Mouse (Mus musculus): ENCODE measurements at regions not wholly inside any gene's neighbourhood (a gene's known extent, or its start where the extent isn't known, plus 50 kb on each side); places are given as distances from the start of the nearest gene placed in this dataset.

- no peaks in the 10 kb centered on the region for H3K4me1 ChIP-seq (replicated peaks; ENCODE audit: control insufficient read depth, insufficient read depth, low read length)
- no peak overlapping the region for H3K4me2 ChIP-seq (replicated peaks; ENCODE audit: low read depth)
- H3K27ac ChIP-seq (ENCODE audit: low read depth, low read length), result no peak overlapping the region
- 81% methylated on average over 11 of the region's 11 CpGs for WGBS
- H3K9ac ChIP-seq (ENCODE audit: low read depth, low read length), result no peak overlapping the region
- H3K9me3 ChIP-seq (ENCODE audit: control insufficient read depth), result no peaks in the 10 kb centered on the region
- H3K27me3 ChIP-seq (replicated peaks; ENCODE audit: control insufficient read depth, insufficient read depth, low read length), result no peaks in the 10 kb centered on the region
- no peaks in the 10 kb centered on the region for H3K36me3 ChIP-seq (ENCODE audit: control insufficient read depth, insufficient read depth)
- TF ChIP-seq CTCF (IDR thresholded peaks at IDR 0.05; ENCODE audit: low read depth), result no peak
- no peak for ATAC-seq
- no peak overlapping the region for H3K4me3 ChIP-seq (ENCODE audit: low read depth, low read length)
Observed at GRCm38 (mm10) chr1:154008593-154009310, 108.7 kb upstream of the Teddm2 start.

- 79% methylated on average over 4 of the region's 4 CpGs for WGBS
- Histone ChIP-seq H3K9ac (ENCODE audit: low read depth, low read length) (no peak overlapping the region), H3K4me2 (replicated peaks; ENCODE audit: low read depth) (no peak overlapping the region), H3K4me1 (replicated peaks; ENCODE audit: control insufficient read depth, insufficient read depth, low read length) (no peaks in the 10 kb centered on the region), H3K9me3 (ENCODE audit: control insufficient read depth) (no peaks in the 10 kb centered on the region), H3K4me3 (ENCODE audit: low read depth, low read length) (no peak overlapping the region), H3K36me3 (ENCODE audit: control insufficient read depth, insufficient read depth) (no peaks in the 10 kb centered on the region), H3K27ac (ENCODE audit: low read depth, low read length) (no peak overlapping the region), H3K27me3 (replicated peaks; ENCODE audit: control insufficient read depth, insufficient read depth, low read length) (no peaks in the 10 kb centered on the region)
- no peak for ATAC-seq
- TF ChIP-seq CTCF (IDR thresholded peaks at IDR 0.05; ENCODE audit: low read depth), result no peak
Observed at GRCm38 (mm10) chr1:154010681-154011080, 110.7 kb upstream of the Teddm2 start.

- no peak overlapping the region for H3K27ac ChIP-seq (ENCODE audit: low read depth, low read length)
- H3K4me1 ChIP-seq (replicated peaks; ENCODE audit: control insufficient read depth, insufficient read depth, low read length), result no peaks in the 10 kb centered on the region
- H3K4me2 ChIP-seq (replicated peaks; ENCODE audit: low read depth), result no peak overlapping the region
- no peaks in the 10 kb centered on the region for H3K9me3 ChIP-seq (ENCODE audit: control insufficient read depth)
- ATAC-seq, result no peak
- no peak for TF ChIP-seq CTCF (IDR thresholded peaks at IDR 0.05; ENCODE audit: low read depth)
- WGBS, result 58% methylated on average over 2 of the region's 2 CpGs
- no peak overlapping the region for H3K4me3 ChIP-seq (ENCODE audit: low read depth, low read length)
- H3K27me3 ChIP-seq (replicated peaks; ENCODE audit: control insufficient read depth, insufficient read depth, low read length), result no peaks in the 10 kb centered on the region
- H3K9ac ChIP-seq (ENCODE audit: low read depth, low read length), result no peak overlapping the region
- no peaks in the 10 kb centered on the region for H3K36me3 ChIP-seq (ENCODE audit: control insufficient read depth, insufficient read depth)
Observed at GRCm38 (mm10) chr1:154016516-154016915, 116.5 kb upstream of the Teddm2 start.

- Histone ChIP-seq H3K27me3 (replicated peaks; ENCODE audit: control insufficient read depth, insufficient read depth, low read length) (no peaks in the 10 kb centered on the region), H3K27ac (ENCODE audit: low read depth, low read length) (no peak overlapping the region), H3K4me2 (replicated peaks; ENCODE audit: low read depth) (no peak overlapping the region), H3K4me3 (ENCODE audit: low read depth, low read length) (no peak overlapping the region), H3K9ac (ENCODE audit: low read depth, low read length) (no peak overlapping the region), H3K36me3 (ENCODE audit: control insufficient read depth, insufficient read depth) (no peaks in the 10 kb centered on the region), H3K9me3 (ENCODE audit: control insufficient read depth) (no peaks in the 10 kb centered on the region), H3K4me1 (replicated peaks; ENCODE audit: control insufficient read depth, insufficient read depth, low read length) (no peaks in the 10 kb centered on the region)
- TF ChIP-seq CTCF (IDR thresholded peaks at IDR 0.05; ENCODE audit: low read depth), result no peak
- WGBS, result 83% methylated on average over 6 of the region's 6 CpGs
- no peak for ATAC-seq
Observed at GRCm38 (mm10) chr1:154018241-154018640, 118.2 kb upstream of the Teddm2 start.

GRCm38 (mm10) chr1:154024301-154024700 is 124.3 kb upstream of the Teddm2 start:
- WGBS, result 42% methylated on average over 3 of the region's 3 CpGs
- peak; percentile 63 for ATAC-seq

GRCm38 (mm10) chr1:154027303-154027702 is 127.3 kb upstream of the Teddm2 start:
- no peak for ATAC-seq
- Histone ChIP-seq H3K27ac (ENCODE audit: low read depth, low read length) (no peak overlapping the region), H3K27me3 (replicated peaks; ENCODE audit: control insufficient read depth, insufficient read depth, low read length) (no peaks in the 10 kb centered on the region), H3K9me3 (ENCODE audit: control insufficient read depth) (no peaks in the 10 kb centered on the region), H3K36me3 (ENCODE audit: control insufficient read depth, insufficient read depth) (no peaks in the 10 kb centered on the region), H3K4me1 (replicated peaks; ENCODE audit: control insufficient read depth, insufficient read depth, low read length) (no peaks in the 10 kb centered on the region), H3K4me3 (ENCODE audit: low read depth, low read length) (no peak overlapping the region), H3K9ac (ENCODE audit: low read depth, low read length) (no peak overlapping the region), H3K4me2 (replicated peaks; ENCODE audit: low read depth) (no peak overlapping the region)
- 68% methylated on average over 4 of the region's 4 CpGs for WGBS
- no peak for TF ChIP-seq CTCF (IDR thresholded peaks at IDR 0.05; ENCODE audit: low read depth)

More at GRCm38 (mm10) chr1:154024301-154024700, 124.3 kb upstream of the Teddm2 start:
- TF ChIP-seq CTCF (IDR thresholded peaks at IDR 0.05; ENCODE audit: low read depth), result no peak
- Histone ChIP-seq H3K36me3 (ENCODE audit: control insufficient read depth, insufficient read depth) (no peaks in the 10 kb centered on the region), H3K27me3 (replicated peaks; ENCODE audit: control insufficient read depth, insufficient read depth, low read length) (no peaks in the 10 kb centered on the region), H3K4me3 (ENCODE audit: low read depth, low read length) (no peak overlapping the region), H3K9me3 (ENCODE audit: control insufficient read depth) (no peaks in the 10 kb centered on the region), H3K27ac (ENCODE audit: low read depth, low read length) (no peak overlapping the region; the same call in 1 of the 2 replicates), H3K4me2 (replicated peaks; ENCODE audit: low read depth) (no peak overlapping the region), H3K4me1 (replicated peaks; ENCODE audit: control insufficient read depth, insufficient read depth, low read length) (no peaks in the 10 kb centered on the region), H3K9ac (ENCODE audit: low read depth, low read length) (no peak overlapping the region)

Measured in intestine, postnatal 0 days (tissue).